Mouse (Mus musculus) yolk sac, embryonic 10.5 days (tissue): ENCODE measurements around the gene Slc44a5.

Experiments used
- DNase-seq: peaks from one replicate; pipeline ENCODE4 v3.0.0-alpha.2; 2017; ENCODE audit warnings: low spot score

Gene Slc44a5

DNA sequence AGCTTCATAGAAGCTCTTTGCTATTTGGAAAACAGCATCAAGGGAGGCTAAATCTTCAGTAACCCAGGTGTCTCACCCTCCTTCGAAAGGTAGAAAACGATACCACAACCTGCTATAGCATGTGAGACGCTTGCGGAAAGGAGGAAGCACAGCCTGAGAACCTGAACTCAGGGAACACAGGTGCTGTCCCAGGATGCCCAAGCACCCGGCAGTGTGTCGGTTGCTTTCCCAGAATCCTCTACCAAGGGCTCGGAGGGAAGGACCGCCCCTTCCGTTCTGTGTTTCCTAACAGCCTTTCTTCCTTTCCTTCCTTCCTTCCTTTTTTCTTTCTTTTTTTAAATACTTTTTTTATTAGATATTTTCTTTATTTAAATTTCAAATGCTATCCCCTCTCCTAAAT, 326.8 kb downstream of the Slc44a5 start:
- DNase-seq, result no peak

GRCm38 (mm10) chr3:154301102-154301501, 327.9 kb downstream of the Slc44a5 start:
- DNase-seq, result no peak

- DNase-seq, result peak; percentile 19
These were observed 332.1 kb downstream of the Slc44a5 start for GRCm38 (mm10) chr3:154305163-154305884.

DNA sequence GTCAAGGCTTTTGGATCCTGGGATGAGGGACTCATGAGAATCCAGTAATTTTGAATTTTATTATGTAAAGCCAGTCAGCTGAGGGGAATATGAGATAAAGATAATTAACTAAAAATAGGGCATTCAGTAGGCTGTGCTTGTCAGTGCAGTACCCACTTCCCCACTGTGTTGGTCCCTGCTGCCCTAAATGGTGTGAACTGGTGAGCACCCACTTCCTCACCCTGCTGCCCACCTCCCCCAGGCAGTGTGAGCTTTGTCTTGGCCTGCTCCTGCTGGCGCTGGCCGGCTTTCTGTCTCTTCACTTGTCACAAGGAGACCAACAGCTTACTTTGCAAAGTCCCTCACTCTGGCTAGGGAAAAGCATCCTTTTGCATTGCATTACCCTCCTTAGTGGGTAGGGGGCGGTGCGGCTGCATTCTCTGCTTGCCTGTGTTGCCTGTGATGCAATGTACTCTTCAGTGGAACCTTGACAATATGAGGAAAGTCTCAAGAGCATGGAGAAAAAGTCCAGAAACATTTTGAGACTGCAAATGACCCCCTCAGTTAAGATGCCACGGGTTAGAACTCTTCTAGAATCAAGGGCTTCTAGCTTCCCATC, 344.5 kb downstream of the Slc44a5 start:
- DNase-seq, result no peak
